8 mouse cellular contexts compared by ENCODE assay signal in the genomic region with DNA sequence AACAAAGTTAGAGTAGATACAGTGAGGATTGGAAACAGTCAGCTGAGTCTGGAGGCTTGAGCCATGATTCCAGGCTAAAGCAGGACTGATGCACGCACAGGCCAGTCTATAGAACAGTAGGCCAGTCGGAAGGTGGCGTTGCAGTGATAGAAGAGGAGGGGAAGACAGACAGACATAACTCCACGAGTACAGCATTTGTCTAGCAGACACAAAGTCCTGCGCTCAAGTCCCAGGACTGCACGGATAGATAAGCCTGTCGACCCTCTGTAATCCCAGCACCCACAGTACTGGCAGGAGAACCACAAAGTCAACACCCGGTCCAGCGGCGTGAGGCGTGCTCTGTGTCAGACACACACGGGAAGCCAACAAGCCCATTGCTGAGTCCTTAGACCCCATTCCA. TPM values are rescaled to one million over a fixed set of nuclear protein-coding genes. Genes with fewer than 3 reads are reported as not detected.
DNase-seq lines count a peak whose midpoint lies in the region; ATAC-seq and TF ChIP-seq lines count a peak whose summit lies in the region.
"Had no signal": no experiment of that assay in that cellular context is flagged by ENCODE, and none has a peak within 500 bp of the region (broad histone marks: within the 10 kb centered on the region; RNA-seq: fewer than 3 reads in every experiment).

No protein-coding gene starts in this region.

- no peak overlapping the region for H3K4me3 ChIP-seq in intestine, embryonic 14.5 days (ENCODE audit: low read depth, low read length)
- H3K4me3 ChIP-seq in intestine, postnatal 0 days (ENCODE audit: low read depth, low read length), result no peak overlapping the region
- no peak overlapping the region for H3K4me3 ChIP-seq in midbrain, embryonic 12.5 days
- H3K4me3 ChIP-seq in midbrain, embryonic 16.5 days (ENCODE audit: low read depth, low read length), result no peak overlapping the region
- H3K4me3 ChIP-seq in intestine, embryonic 16.5 days (ENCODE audit: low read length), result 0 out of 2 replicates have a peak overlapping the region, but pooled peaks have one; percentile 7
- no peak overlapping the region for H3K4me3 ChIP-seq in stomach, embryonic 16.5 days (replicated peaks; ENCODE audit: low read length)

- no peaks in the 10 kb centered on the region for H3K27me3 ChIP-seq in intestine, embryonic 14.5 days (replicated peaks; ENCODE audit: control insufficient read depth, insufficient read depth, low read length)
- no peaks in the 10 kb centered on the region for H3K27me3 ChIP-seq in intestine, postnatal 0 days (replicated peaks; ENCODE audit: control insufficient read depth, insufficient read depth, low read length)
- H3K27me3 ChIP-seq in midbrain, embryonic 12.5 days, result no peaks in the 10 kb centered on the region
- no peaks in the 10 kb centered on the region for H3K27me3 ChIP-seq in midbrain, embryonic 16.5 days (ENCODE audit: control insufficient read depth, insufficient read depth, low read depth, low read length)
- no peaks in the 10 kb centered on the region for H3K27me3 ChIP-seq in intestine, embryonic 16.5 days (replicated peaks; ENCODE audit: control insufficient read depth, insufficient read depth, low read length)
- no peaks in the 10 kb centered on the region for H3K27me3 ChIP-seq in stomach, embryonic 16.5 days (ENCODE audit: control insufficient read depth, insufficient read depth, low read length)

- peaks cover 37% of the 10 kb centered on the region for H3K36me3 ChIP-seq in intestine, embryonic 14.5 days (ENCODE audit: control insufficient read depth, insufficient read depth, low read length)
- H3K36me3 ChIP-seq in intestine, postnatal 0 days (ENCODE audit: control insufficient read depth, insufficient read depth), result 0 out of 2 replicates have a peak, but pooled peaks cover 4% of the 10 kb centered on the region
- peaks cover 36% of the 10 kb centered on the region for H3K36me3 ChIP-seq in midbrain, embryonic 12.5 days
- no peaks in the 10 kb centered on the region for H3K36me3 ChIP-seq in midbrain, embryonic 16.5 days (ENCODE audit: control insufficient read depth, insufficient read depth, low read length)
- H3K36me3 ChIP-seq in intestine, embryonic 16.5 days (ENCODE audit: control insufficient read depth, insufficient read depth, low read length), result peaks cover 7% of the 10 kb centered on the region
- peaks cover 7% of the 10 kb centered on the region for H3K36me3 ChIP-seq in stomach, embryonic 16.5 days (ENCODE audit: control insufficient read depth, insufficient read depth, low read length)

- no peaks in the 10 kb centered on the region for H3K9me3 ChIP-seq in intestine, embryonic 14.5 days (ENCODE audit: control insufficient read depth, low read length)
- H3K9me3 ChIP-seq in intestine, postnatal 0 days (ENCODE audit: control insufficient read depth), result no peaks in the 10 kb centered on the region
- no peaks in the 10 kb centered on the region for H3K9me3 ChIP-seq in midbrain, embryonic 12.5 days
- H3K9me3 ChIP-seq in midbrain, embryonic 16.5 days (replicated peaks; ENCODE audit: control insufficient read depth, low read length, poor library complexity, severe bottlenecking), result no peaks in the 10 kb centered on the region
- no peaks in the 10 kb centered on the region for H3K9me3 ChIP-seq in intestine, embryonic 16.5 days (ENCODE audit: control insufficient read depth, low read length)
- H3K9me3 ChIP-seq in stomach, embryonic 16.5 days (replicated peaks; ENCODE audit: control insufficient read depth, low read length), result no peaks in the 10 kb centered on the region

- H3K4me2 ChIP-seq in intestine, embryonic 14.5 days (ENCODE audit: low read length), result peak overlapping the region; percentile 14; the same call in 1 of the 2 replicates
- H3K4me2 ChIP-seq in intestine, postnatal 0 days (replicated peaks; ENCODE audit: low read depth), result no peak overlapping the region
- H3K4me2 ChIP-seq in midbrain, embryonic 12.5 days (replicated peaks), result no peak overlapping the region
- H3K4me2 ChIP-seq in midbrain, embryonic 16.5 days (ENCODE audit: low read length), result no peak overlapping the region
- H3K4me2 ChIP-seq in intestine, embryonic 16.5 days (ENCODE audit: low read depth, low read length), result no peak overlapping the region
- H3K4me2 ChIP-seq in stomach, embryonic 16.5 days (ENCODE audit: low read depth, low read length), result no peak overlapping the region

- no peak for DNase-seq in intestine, embryonic 14.5 days (ENCODE audit: low spot score)
- no peak for DNase-seq in adipocyte (ENCODE audit: low spot score)
- DNase-seq: left cerebral cortex, postnatal 4 days had no signal

- TF ChIP-seq CTCF in intestine, postnatal 0 days (IDR thresholded peaks at IDR 0.05; ENCODE audit: low read depth), result no peak

- no peak overlapping the region for H3K9ac ChIP-seq in intestine, embryonic 14.5 days (ENCODE audit: low read length)
- H3K9ac ChIP-seq in intestine, postnatal 0 days (ENCODE audit: low read depth, low read length), result no peak overlapping the region
- no peak overlapping the region for H3K9ac ChIP-seq in midbrain, embryonic 12.5 days (replicated peaks)
- no peak overlapping the region for H3K9ac ChIP-seq in midbrain, embryonic 16.5 days (ENCODE audit: low read depth, low read length)
- H3K9ac ChIP-seq in intestine, embryonic 16.5 days (ENCODE audit: low read depth, low read length), result no peak overlapping the region
- H3K9ac ChIP-seq in stomach, embryonic 16.5 days (ENCODE audit: low read length), result no peak overlapping the region

- WGBS in intestine, embryonic 14.5 days, result 69% methylated on average over 12 of the region's 12 CpGs
- WGBS in intestine, postnatal 0 days, result 77% methylated on average over 12 of the region's 12 CpGs
- 83% methylated on average over 12 of the region's 12 CpGs for WGBS in midbrain, embryonic 12.5 days
- WGBS in midbrain, embryonic 16.5 days, result 88% methylated on average over 12 of the region's 12 CpGs
- whole genome bisulfite sequencing in intestine, embryonic 16.5 days, result 73% methylated on average over 12 of the region's 12 CpGs
- 70% methylated on average over 12 of the region's 12 CpGs for WGBS in stomach, embryonic 16.5 days

- no peak for ATAC-seq in intestine, embryonic 14.5 days (replicated peaks; ENCODE audit: low FRiP score, low TSS enrichment, low read depth)
- ATAC-seq in intestine, postnatal 0 days, result no peak
- no peak for ATAC-seq in midbrain, embryonic 12.5 days (ENCODE audit: low FRiP score, low read depth)
- ATAC-seq in midbrain, embryonic 16.5 days, result no peak
- ATAC-seq in intestine, embryonic 16.5 days, result no peak
- no peak for ATAC-seq in stomach, embryonic 16.5 days (ENCODE audit: insufficient read depth, low FRiP score)

- no peak overlapping the region for H3K27ac ChIP-seq in intestine, embryonic 14.5 days (ENCODE audit: low read depth)
- no peak overlapping the region for H3K27ac ChIP-seq in intestine, postnatal 0 days (ENCODE audit: low read depth, low read length)
- H3K27ac ChIP-seq in midbrain, embryonic 12.5 days (replicated peaks), result peak overlapping the region; percentile 31; the same call in 1 of the 2 replicates
- H3K27ac ChIP-seq in midbrain, embryonic 16.5 days (ENCODE audit: low read length), result no peak overlapping the region
- peak overlapping the region; percentile 40; the same call in 1 of the 2 replicates for H3K27ac ChIP-seq in intestine, embryonic 16.5 days (ENCODE audit: low read length)
- 0 out of 2 replicates have a peak overlapping the region, but pooled peaks have one; percentile 26 for H3K27ac ChIP-seq in stomach, embryonic 16.5 days (ENCODE audit: low read length)

- peaks cover 18% of the 10 kb centered on the region for H3K4me1 ChIP-seq in intestine, embryonic 14.5 days (replicated peaks; ENCODE audit: control insufficient read depth, insufficient read depth, low read length)
- peaks cover 4% of the 10 kb centered on the region; the same call in 1 of the 2 replicates for H3K4me1 ChIP-seq in intestine, postnatal 0 days (replicated peaks; ENCODE audit: control insufficient read depth, insufficient read depth, low read length)
- H3K4me1 ChIP-seq in midbrain, embryonic 12.5 days, result peaks cover 24% of the 10 kb centered on the region
- H3K4me1 ChIP-seq in midbrain, embryonic 16.5 days (ENCODE audit: control insufficient read depth, insufficient read depth, low read length), result no peaks in the 10 kb centered on the region
- peaks cover 24% of the 10 kb centered on the region for H3K4me1 ChIP-seq in intestine, embryonic 16.5 days (ENCODE audit: control insufficient read depth, insufficient read depth, low read length)
- H3K4me1 ChIP-seq in stomach, embryonic 16.5 days (ENCODE audit: control insufficient read depth, insufficient read depth, low read length), result peaks cover 17% of the 10 kb centered on the region

RNA-seq across cellular contexts. Expression of a gene that starts 23.9 kb away (rescaled TPM):
- polyA plus RNA-seq in intestine, embryonic 14.5 days (2014; fragmentation: Nextera tagmentation; extraction: Ambion mirVana), result 35.7 and 38.6 TPM in 2 replicates
- polyA plus RNA-seq in intestine, postnatal 0 days (2015; fragmentation: Nextera tagmentation; extraction: Ambion mirVana), result 5.2 and 7.4 TPM in 2 replicates
- 98.1 and 104 TPM in 2 replicates for polyA plus RNA-seq in midbrain, embryonic 12.5 days (2016; fragmentation: Nextera tagmentation; extraction: Ambion mirVana)
- polyA plus RNA-seq in midbrain, embryonic 16.5 days (2015; fragmentation: Nextera tagmentation; extraction: Ambion mirVana), result 6.2 and 9.5 TPM in 2 replicates
- 38.5 and 41.0 TPM in 2 replicates for polyA plus RNA-seq in intestine, embryonic 16.5 days (2015; fragmentation: Nextera tagmentation; extraction: Ambion mirVana)
- 24.1 and 26.7 TPM in 2 replicates for polyA plus RNA-seq in stomach, embryonic 16.5 days (2015; fragmentation: Nextera tagmentation; extraction: Ambion mirVana)

RNA-seq across cellular contexts. Expression of a gene that starts 42.5 kb away (rescaled TPM):
- 2.2 TPM in 1 of 2 replicates, not detected in the other for polyA plus RNA-seq in intestine, embryonic 14.5 days (2014; fragmentation: Nextera tagmentation; extraction: Ambion mirVana)
- 142 and 149 TPM in 2 replicates for polyA plus RNA-seq in intestine, postnatal 0 days (2015; fragmentation: Nextera tagmentation; extraction: Ambion mirVana)
- polyA plus RNA-seq in midbrain, embryonic 12.5 days (2016; fragmentation: Nextera tagmentation; extraction: Ambion mirVana), result not detected in 2 replicates
- polyA plus RNA-seq in midbrain, embryonic 16.5 days (2015; fragmentation: Nextera tagmentation; extraction: Ambion mirVana), result not detected in 2 replicates
- polyA plus RNA-seq in intestine, embryonic 16.5 days (2015; fragmentation: Nextera tagmentation; extraction: Ambion mirVana), result 19.9 and 21.5 TPM in 2 replicates
- polyA plus RNA-seq in stomach, embryonic 16.5 days (2015; fragmentation: Nextera tagmentation; extraction: Ambion mirVana), result 2.5 and 5.3 TPM in 2 replicates

RNA-seq across cellular contexts. Expression of a gene that starts 52.9 kb away (rescaled TPM):
- 37.1 and 39.3 TPM in 2 replicates for polyA plus RNA-seq in intestine, embryonic 14.5 days (2014; fragmentation: Nextera tagmentation; extraction: Ambion mirVana)
- polyA plus RNA-seq in intestine, postnatal 0 days (2015; fragmentation: Nextera tagmentation; extraction: Ambion mirVana), result 91.8 and 99.2 TPM in 2 replicates
- polyA plus RNA-seq in midbrain, embryonic 12.5 days (2016; fragmentation: Nextera tagmentation; extraction: Ambion mirVana), result 111 and 126 TPM in 2 replicates
- 129 and 130 TPM in 2 replicates for polyA plus RNA-seq in midbrain, embryonic 16.5 days (2015; fragmentation: Nextera tagmentation; extraction: Ambion mirVana)
- 94.3 and 97.8 TPM in 2 replicates for polyA plus RNA-seq in intestine, embryonic 16.5 days (2015; fragmentation: Nextera tagmentation; extraction: Ambion mirVana)
- 80.5 and 92.6 TPM in 2 replicates for polyA plus RNA-seq in stomach, embryonic 16.5 days (2015; fragmentation: Nextera tagmentation; extraction: Ambion mirVana)

Comparison
In these comparisons a context has a peak if more than half of its experiments do, and no peak if none do; other contexts are left out.
1. H3K27ac ChIP-seq: peak in midbrain, embryonic 12.5 days (single experiment), intestine, embryonic 16.5 days (single experiment) and stomach, embryonic 16.5 days (single experiment); none in intestine, embryonic 14.5 days (single experiment), intestine, postnatal 0 days (single experiment) and midbrain, embryonic 16.5 days (single experiment).